Mouse (Mus musculus): ENCODE results near the gene Kalrn.

GRCm38 (mm10) chr16:34440019-34440615 is 133.2 kb downstream of the Kalrn start:
- TF ChIP-seq CTCF (IDR thresholded peaks at IDR 0.05; ENCODE audit: extremely low read depth, insufficient read length, insufficient replicate concordance, low read depth, low read length) (no peak), POLR2A (IDR thresholded peaks at IDR 0.05; ENCODE audit: low read depth, low read length) (no peak)
